36 mouse cellular contexts compared by ENCODE assay signal in genomic region chr1:134521163-134521562, GRCm38 (mm10). TPM values are rescaled to one million over a fixed set of nuclear protein-coding genes. Genes with fewer than 3 reads are reported as not detected.
DNase-seq lines count a peak whose midpoint lies in the region; ATAC-seq and TF ChIP-seq lines count a peak whose summit lies in the region.
"Had no signal": no experiment of that assay in that cellular context is flagged by ENCODE, and none has a peak within 500 bp of the region (broad histone marks: within the 10 kb centered on the region; RNA-seq: fewer than 3 reads in every experiment).

No protein-coding gene starts in this region.

- 0 out of 2 replicates have a peak, but pooled peaks cover 10% of the 10 kb centered on the region for H3K27me3 ChIP-seq in liver, embryonic 15.5 days
- H3K27me3 ChIP-seq in stomach, embryonic 16.5 days (ENCODE audit: control insufficient read depth, insufficient read depth, low read length) = no peaks in the 10 kb centered on the region
- H3K27me3 ChIP-seq: forebrain, embryonic 13.5 days; hindbrain, embryonic 13.5 days; limb, embryonic 12.5 days; midbrain, embryonic 13.5 days had no signal

- no peak overlapping the region for H3K4me3 ChIP-seq in liver, embryonic 15.5 days (replicated peaks)
- no peak overlapping the region for H3K4me3 ChIP-seq in stomach, embryonic 16.5 days (replicated peaks; ENCODE audit: low read length)
- H3K4me3 ChIP-seq in gastrocnemius, adult 2 months = no peak overlapping the region
- H3K4me3 ChIP-seq: forebrain, embryonic 13.5 days; heart, embryonic 10.5 days; hindbrain, embryonic 13.5 days; layer of hippocampus, adult 2 months; left cerebral cortex, adult 2 months; limb, embryonic 12.5 days; megakaryocyte, embryonic 14.5 days; midbrain, embryonic 13.5 days had no signal

- peaks cover 47% of the 10 kb centered on the region for H3K4me1 ChIP-seq in liver, embryonic 15.5 days (replicated peaks)
- peaks cover 9% of the 10 kb centered on the region for H3K4me1 ChIP-seq in stomach, embryonic 16.5 days (ENCODE audit: control insufficient read depth, insufficient read depth, low read length)

- DNase-seq in MEL-GATA-1-ER (ENCODE audit: extremely low read depth, low read depth) = peak; percentile 61
- no peak for DNase-seq in cerebellum, postnatal 25 days
- no peak for DNase-seq in gastrocnemius, adult 2 months
- DNase-seq in cerebellum, adult 11 months = no peak
- DNase-seq: adrenal gland, adult 8-10 months; cerebellum, adult 9-10 months; gastrocnemius, postnatal 14 days; heart, adult 11 months; heart, postnatal 36 days; kidney, adult 18-20 months; kidney, postnatal 36 days; lung, postnatal 36 days; retina, postnatal 1 day; right cerebral cortex, postnatal 14 days; thymus, adult 2 months; thymus, postnatal 36 days had no signal

- H3K4me2 ChIP-seq in liver, embryonic 15.5 days = no peak overlapping the region
- no peak overlapping the region for H3K4me2 ChIP-seq in stomach, embryonic 16.5 days (ENCODE audit: low read depth, low read length)
- H3K4me2 ChIP-seq: forebrain, embryonic 13.5 days; hindbrain, embryonic 13.5 days; limb, embryonic 12.5 days; midbrain, embryonic 13.5 days had no signal

- intact Hi-C loops in gastrocnemius, adult 2 months (cut with DNase I) = no loop called here

- peak overlapping the region; percentile 31 for H3K27ac ChIP-seq in liver, embryonic 15.5 days (replicated peaks)
- H3K27ac ChIP-seq in stomach, embryonic 16.5 days (ENCODE audit: low read length) = 0 out of 2 replicates have a peak overlapping the region, but pooled peaks have one; percentile 18
- H3K27ac ChIP-seq in gastrocnemius, adult 2 months = no peak overlapping the region
- H3K27ac ChIP-seq: forebrain, embryonic 13.5 days; heart, embryonic 10.5 days; hindbrain, embryonic 13.5 days; layer of hippocampus, adult 2 months; left cerebral cortex, adult 2 months; limb, embryonic 12.5 days; liver, embryonic 14.5 days; midbrain, embryonic 13.5 days had no signal

- no peak for TF ChIP-seq CTCF in gastrocnemius, adult 2 months (IDR thresholded peaks at IDR 0.05)

- WGBS in liver, embryonic 15.5 days (ENCODE audit: insufficient replicate concordance) = 40% methylated on average over 7 of the region's 7 CpGs
- 67% methylated on average over 7 of the region's 7 CpGs for WGBS in stomach, embryonic 16.5 days

- peak; percentile 65 for ATAC-seq in erythroid progenitor cell, adult 5-6 weeks (replicated peaks; ENCODE audit: low FRiP score, poor library complexity, severe bottlenecking)
- peak; percentile 20; the same call in 1 of the 2 replicates for ATAC-seq in liver, embryonic 15.5 days (ENCODE audit: insufficient read depth)
- ATAC-seq in stomach, embryonic 16.5 days (ENCODE audit: insufficient read depth, low FRiP score) = no peak
- ATAC-seq: CD4-positive, CD25-positive, alpha-beta regulatory T cell, adult 4 months; forebrain, embryonic 13.5 days; midbrain, embryonic 13.5 days had no signal

- H3K9me3 ChIP-seq in liver, embryonic 15.5 days (replicated peaks) = no peaks in the 10 kb centered on the region
- H3K9me3 ChIP-seq in stomach, embryonic 16.5 days (replicated peaks; ENCODE audit: control insufficient read depth, low read length) = no peaks in the 10 kb centered on the region
- H3K9me3 ChIP-seq: forebrain, embryonic 13.5 days; heart, embryonic 10.5 days; hindbrain, embryonic 13.5 days; limb, embryonic 12.5 days; megakaryocyte, embryonic 14.5 days; midbrain, embryonic 13.5 days had no signal

- no peaks in the 10 kb centered on the region for H3K36me3 ChIP-seq in liver, embryonic 15.5 days (replicated peaks)
- no peaks in the 10 kb centered on the region for H3K36me3 ChIP-seq in stomach, embryonic 16.5 days (ENCODE audit: control insufficient read depth, insufficient read depth, low read length)
- H3K36me3 ChIP-seq: heart, embryonic 10.5 days; hindbrain, embryonic 13.5 days; limb, embryonic 12.5 days; midbrain, embryonic 13.5 days had no signal

- no peak overlapping the region for H3K9ac ChIP-seq in liver, embryonic 15.5 days
- no peak overlapping the region for H3K9ac ChIP-seq in stomach, embryonic 16.5 days (ENCODE audit: low read length)
- H3K9ac ChIP-seq: forebrain, embryonic 13.5 days; hindbrain, embryonic 13.5 days; limb, embryonic 12.5 days; midbrain, embryonic 13.5 days had no signal

RNA-seq across cellular contexts. Expression of gene Rabif, which starts 26.7 kb away (rescaled TPM):
- total RNA-seq in erythroid progenitor cell, adult 5-6 weeks (2015; ENCODE audit: low replicate concordance) = 15.5 and 18.4 TPM in 2 replicates
- 3.6 and 11.7 TPM in 2 replicates for total RNA-seq in erythroid progenitor cell, adult 5-6 weeks (2017; ENCODE audit: low replicate concordance)
- polyA plus RNA-seq in liver, embryonic 15.5 days (2015; fragmentation: Nextera tagmentation; extraction: Ambion mirVana) = 15.8 and 16.5 TPM in 2 replicates
- polyA plus RNA-seq in stomach, embryonic 16.5 days (2015; fragmentation: Nextera tagmentation; extraction: Ambion mirVana) = 40.2 and 45.4 TPM in 2 replicates
- total RNA-seq in gastrocnemius, adult 2 months (2021) = 1 to 10 TPM; 5.5 to 6.7 TPM

RNA-seq across cellular contexts. Expression of gene Mgat4e, which starts 28.3 kb away (rescaled TPM):
- not detected in 2 replicates for total RNA-seq in erythroid progenitor cell, adult 5-6 weeks (2015; ENCODE audit: low replicate concordance)
- not detected in 2 replicates for total RNA-seq in erythroid progenitor cell, adult 5-6 weeks (2017; ENCODE audit: low replicate concordance)
- polyA plus RNA-seq in liver, embryonic 15.5 days (2015; fragmentation: Nextera tagmentation; extraction: Ambion mirVana) = not detected in 2 replicates
- not detected in 2 replicates for polyA plus RNA-seq in stomach, embryonic 16.5 days (2015; fragmentation: Nextera tagmentation; extraction: Ambion mirVana)
- not detected for total RNA-seq in gastrocnemius, adult 2 months (2021)
- total RNA-seq: adrenal gland, adult 8-10 months; gastrocnemius, postnatal 14 days; heart, postnatal 36 days; layer of hippocampus, adult 2 months; left cerebral cortex, adult 2 months; left cerebral cortex, postnatal 25 days; monocyte, adult 5-6 weeks had no signal
- polyA plus RNA-seq: CD4-positive, CD25-positive, alpha-beta regulatory T cell, adult 4 months; embryonic facial prominence, embryonic 14.5 days; forebrain, embryonic 13.5 days; heart, embryonic 10.5 days; heart, embryonic 16.5 days; hindbrain, embryonic 13.5 days; kidney, embryonic 16.5 days; limb, embryonic 12.5 days; liver, embryonic 14.5 days; lung, embryonic 16.5 days; midbrain, embryonic 13.5 days; neural tube, embryonic 14.5 days; thymus, adult 2 months had no signal

RNA-seq across cellular contexts. Expression of gene Kdm5b, which starts 38.8 kb away (rescaled TPM):
- total RNA-seq in erythroid progenitor cell, adult 5-6 weeks (2015; ENCODE audit: low replicate concordance) = 5.4 and 20.1 TPM in 2 replicates
- 2.2 and 4.1 TPM in 2 replicates for total RNA-seq in erythroid progenitor cell, adult 5-6 weeks (2017; ENCODE audit: low replicate concordance)
- 5.6 TPM in 2 replicates for polyA plus RNA-seq in liver, embryonic 15.5 days (2015; fragmentation: Nextera tagmentation; extraction: Ambion mirVana)
- 48.4 and 51.7 TPM in 2 replicates for polyA plus RNA-seq in stomach, embryonic 16.5 days (2015; fragmentation: Nextera tagmentation; extraction: Ambion mirVana)
- 1 to 10 TPM; 9.7 to 9.8 TPM for total RNA-seq in gastrocnemius, adult 2 months (2021)
